Mouse (Mus musculus): Measurements from ENCODE around the gene Stub1.
"Not testable (repeated sequence)": the region's sequence is repeated elsewhere in the genome, so short reads cannot be mapped to it uniquely, and the experiment has no call there.

Gene Stub1

DNA sequence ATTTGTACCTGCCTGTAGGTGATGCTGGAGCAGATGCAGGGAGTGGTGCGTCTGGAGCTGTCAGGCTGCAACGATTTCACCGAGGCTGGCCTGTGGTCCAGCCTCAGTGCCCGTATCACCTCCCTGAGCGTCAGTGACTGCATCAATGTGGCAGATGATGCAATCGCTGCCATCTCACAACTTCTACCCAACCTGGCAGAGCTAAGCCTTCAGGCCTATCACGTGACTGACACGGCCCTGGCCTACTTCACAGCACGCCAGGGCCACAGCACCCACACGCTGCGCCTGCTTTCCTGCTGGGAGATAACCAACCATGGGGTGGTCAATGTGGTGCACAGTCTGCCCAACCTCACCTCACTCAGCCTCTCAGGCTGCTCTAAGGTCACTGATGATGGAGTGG, 15.5 kb downstream of the Stub1 start:
- no peak for DNase-seq

- peak; percentile 77 for DNase-seq
Observed at GRCm38 (mm10) chr17:25813471-25813870, 19.7 kb downstream of the Stub1 start.

DNA sequence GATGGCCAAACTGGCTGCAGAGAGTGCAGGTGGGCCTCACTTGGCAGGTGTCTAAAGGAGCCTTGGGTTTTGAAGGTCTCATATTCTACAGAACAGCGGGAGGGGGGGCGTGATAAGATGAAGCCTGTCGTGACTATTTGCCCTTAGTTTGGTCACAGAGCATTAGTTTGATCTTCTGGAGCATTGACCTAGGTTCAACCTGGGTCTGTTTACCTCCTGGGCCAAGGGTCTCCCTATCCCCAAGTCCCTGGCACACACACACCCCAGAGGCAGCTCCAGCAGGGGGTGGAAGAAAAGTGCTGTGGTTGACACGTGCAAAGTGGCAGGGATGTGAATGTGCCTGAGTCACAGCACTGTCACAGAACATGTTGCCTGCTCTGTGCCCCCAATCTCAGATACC, 22.3 kb downstream of the Stub1 start:
- DNase-seq = no peak

GRCm38 (mm10) chr17:25809606-25810340, 23.4 kb downstream of the Stub1 start:
- DNase-seq = no peak

DNA sequence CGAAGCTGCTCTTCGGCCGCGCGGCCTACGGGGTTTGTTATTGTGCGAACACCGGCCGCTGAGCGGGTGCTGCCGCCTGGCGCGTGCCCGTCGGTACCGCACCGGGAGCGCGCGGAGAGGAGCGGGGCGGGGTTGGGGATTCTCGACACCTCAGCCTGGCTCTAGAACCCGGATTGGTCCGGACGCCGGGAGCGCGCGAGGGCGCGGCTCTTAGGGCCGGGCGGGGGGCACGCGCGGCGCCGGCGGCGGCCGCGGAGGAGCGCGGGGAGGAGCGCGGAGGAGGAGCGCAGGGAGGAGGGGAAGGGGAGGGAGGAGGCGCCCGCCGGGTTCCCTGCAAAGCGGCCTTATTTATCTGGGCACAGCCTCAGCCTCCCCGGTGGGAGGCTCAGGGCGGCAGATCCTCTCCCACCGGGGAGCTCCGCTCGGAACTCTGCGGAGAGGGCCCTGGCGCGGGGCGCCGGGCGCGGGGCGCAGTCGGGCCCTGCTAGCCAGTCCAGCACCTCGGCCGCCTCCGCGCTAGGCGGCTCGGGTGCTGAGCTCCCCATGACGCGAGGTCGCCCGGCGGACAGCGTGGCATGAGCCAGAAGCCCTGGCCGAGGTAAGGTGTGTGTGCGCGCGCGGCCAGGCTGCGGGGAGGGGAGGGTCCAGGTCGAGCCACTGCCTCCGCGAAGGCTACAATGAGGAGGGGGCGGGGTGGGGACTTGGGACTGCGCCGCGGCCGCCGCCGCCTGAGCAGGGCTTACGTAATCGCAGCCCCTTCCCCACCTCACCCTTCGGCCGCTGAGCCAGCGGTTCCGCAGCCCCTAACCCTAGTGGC, 24.2 kb downstream of the Stub1 start, which contains the start of gene Fbxl16:
Gene Fbxl16 (plus strand): TSS at position 297 of the 817 bp plus-strand sequence.
- DNase-seq = peak; percentile 87

DNA sequence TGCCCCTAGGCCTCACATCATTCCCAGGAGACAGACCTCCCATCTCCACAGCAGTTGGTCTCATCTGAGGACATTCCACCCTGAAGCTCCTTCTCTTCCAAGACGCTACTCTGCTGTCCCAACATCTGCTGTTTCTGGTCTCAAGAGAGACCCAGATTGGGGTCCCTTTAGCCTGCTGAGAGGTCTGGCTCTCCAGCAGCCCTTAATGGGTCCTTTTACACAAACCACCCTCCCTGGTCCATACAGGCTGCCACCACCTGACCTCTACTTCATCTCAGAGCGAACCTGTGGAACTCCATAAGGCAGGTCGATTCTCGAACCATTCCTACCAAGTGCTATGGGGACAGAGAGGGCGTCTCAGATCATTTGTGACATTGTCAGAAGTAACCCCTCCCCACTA, 25.2 kb downstream of the Stub1 start:
- DNase-seq = no peak

- not testable (repeated sequence) for DNase-seq
Observed at GRCm38 (mm10) chr17:25807452-25807851, 25.8 kb downstream of the Stub1 start.

- DNase-seq = no peak
Observed at GRCm38 (mm10) chr17:25806507-25806906, 26.7 kb downstream of the Stub1 start.

DNA sequence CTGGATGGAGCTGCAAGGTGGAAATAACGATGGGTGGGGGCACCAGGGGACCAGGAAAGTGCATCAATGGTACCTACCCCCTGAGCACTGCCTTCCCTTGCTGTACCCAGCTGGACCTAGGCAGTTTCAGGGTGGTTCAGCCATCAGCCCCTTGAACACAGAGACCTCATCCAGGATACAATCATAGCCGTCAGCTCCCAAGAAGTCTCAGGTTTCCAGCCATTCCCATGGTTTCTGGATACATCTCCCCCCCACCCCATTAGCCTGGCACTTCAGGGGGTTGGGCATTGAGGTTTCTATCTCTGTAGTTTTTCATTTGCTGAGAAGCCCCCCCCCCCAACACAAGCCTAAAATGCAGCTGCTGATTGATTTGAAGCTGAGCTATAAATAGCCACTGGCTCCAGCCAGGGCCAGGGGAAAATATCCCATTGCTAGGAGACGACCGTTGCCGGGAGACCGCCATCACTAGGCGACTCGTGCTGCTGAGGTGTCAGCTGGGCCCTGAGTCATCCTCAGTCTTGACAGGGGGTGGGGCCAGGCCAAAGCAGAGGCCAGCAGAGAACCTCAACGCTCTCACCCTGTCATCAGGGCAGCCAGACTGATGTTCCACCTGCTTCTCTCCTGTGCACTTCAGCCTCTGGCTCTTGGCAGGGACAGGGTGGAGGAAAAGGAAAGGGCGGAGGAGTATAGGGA, 30.2 kb downstream of the Stub1 start:
- peak; percentile 71 for DNase-seq

- DNase-seq = no peak
Observed at GRCm38 (mm10) chr17:25801029-25801428, 32.2 kb downstream of the Stub1 start.

- DNase-seq = peak; percentile 78
Observed at GRCm38 (mm10) chr17:25796951-25797369, 36.2 kb downstream of the Stub1 start, which contains the start of gene Metrn. Gene Metrn (minus strand): TSS chr17:25797136.

- peak; percentile 45 for DNase-seq
Observed at GRCm38 (mm10) chr17:25796211-25796771, 36.9 kb downstream of the Stub1 start.

- no peak for DNase-seq
Observed at GRCm38 (mm10) chr17:25795609-25796092, 37.6 kb downstream of the Stub1 start, which contains the start of gene AC134908.4. Gene AC134908.4 (minus strand): TSS chr17:25795659.

DNA sequence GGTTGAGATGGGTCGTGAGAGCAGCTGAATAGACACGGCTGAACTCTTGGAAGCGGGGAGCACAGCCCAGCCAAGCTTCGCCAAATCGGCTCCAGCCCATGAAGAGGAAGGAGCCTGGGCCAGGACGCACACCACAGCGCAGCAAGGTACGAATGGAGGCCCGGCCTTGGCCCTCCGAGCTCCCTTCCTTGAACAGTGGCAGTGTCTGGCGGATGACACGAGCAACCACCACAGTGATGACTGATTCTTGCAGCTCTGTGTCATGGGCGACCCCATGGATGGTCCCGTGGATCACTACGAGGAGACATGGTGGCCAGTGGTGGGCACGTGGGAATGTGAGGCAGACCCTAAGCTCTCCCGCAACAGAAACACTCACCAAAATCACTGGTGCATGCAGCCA, 38.2 kb downstream of the Stub1 start:
- DNase-seq = no peak

GRCm38 (mm10) chr17:25794197-25794596, 39.0 kb downstream of the Stub1 start:
- no peak for DNase-seq

DNA sequence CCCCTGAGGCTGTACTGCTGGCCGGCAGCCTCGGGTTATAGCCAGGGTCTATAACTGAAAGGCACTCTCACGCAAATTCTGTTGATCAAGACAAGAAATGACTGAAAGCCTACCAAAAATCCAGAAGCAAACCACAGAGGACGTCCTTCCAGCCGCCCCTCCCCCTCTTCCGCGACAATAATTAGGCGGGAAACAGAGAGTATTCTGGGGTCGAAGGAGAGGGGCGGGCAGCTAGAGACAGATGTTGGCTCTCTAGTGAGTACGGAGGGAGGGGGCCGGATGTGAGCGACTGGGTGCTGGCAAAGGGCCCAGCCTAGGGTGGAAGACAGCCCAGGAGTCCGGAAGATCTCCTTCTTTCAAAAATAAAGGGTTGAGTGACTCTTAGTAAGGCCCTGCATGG, 40.6 kb downstream of the Stub1 start, which contains the start of gene Fam173a:
Gene Fam173a (minus strand): TSS at position 287 of the 400 bp plus-strand sequence.
- peak; percentile 77 for DNase-seq

DNA sequence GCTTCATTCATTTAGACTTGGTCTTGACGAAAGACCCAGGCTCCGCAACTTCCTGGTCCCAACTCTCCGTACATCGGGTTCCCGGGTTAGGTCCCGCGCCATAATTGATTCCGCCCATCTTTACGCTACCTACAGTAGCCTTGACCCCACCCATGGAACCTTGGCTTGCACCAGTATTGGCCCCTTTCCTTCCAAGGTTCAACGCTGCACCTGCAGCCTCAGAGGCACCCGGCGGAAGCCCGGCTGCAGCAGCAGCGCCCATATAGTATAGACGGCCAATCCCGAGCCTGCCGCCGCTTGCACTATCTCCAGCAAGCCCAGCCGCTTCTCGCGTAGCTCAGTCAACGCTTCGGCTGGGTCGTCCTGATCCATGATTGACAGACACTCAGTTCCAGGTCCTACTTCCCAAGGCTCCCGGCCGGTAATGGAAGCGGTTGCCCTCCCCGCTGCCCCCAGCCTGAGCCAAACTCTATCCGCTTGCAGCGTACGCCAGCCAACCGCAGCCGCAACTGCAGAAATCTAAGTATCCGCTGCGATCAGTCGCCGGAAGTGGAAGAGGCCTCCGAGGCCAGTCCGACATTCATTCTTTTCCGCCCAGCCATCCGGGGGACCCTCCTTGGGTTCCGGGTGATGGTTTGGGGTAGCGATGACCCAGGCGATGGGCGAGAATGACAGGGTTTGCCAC, 41.2 kb downstream of the Stub1 start:
- peak; percentile 85 for DNase-seq

- DNase-seq = no peak
Observed at GRCm38 (mm10) chr17:25791320-25791842, 41.8 kb downstream of the Stub1 start.

DNA sequence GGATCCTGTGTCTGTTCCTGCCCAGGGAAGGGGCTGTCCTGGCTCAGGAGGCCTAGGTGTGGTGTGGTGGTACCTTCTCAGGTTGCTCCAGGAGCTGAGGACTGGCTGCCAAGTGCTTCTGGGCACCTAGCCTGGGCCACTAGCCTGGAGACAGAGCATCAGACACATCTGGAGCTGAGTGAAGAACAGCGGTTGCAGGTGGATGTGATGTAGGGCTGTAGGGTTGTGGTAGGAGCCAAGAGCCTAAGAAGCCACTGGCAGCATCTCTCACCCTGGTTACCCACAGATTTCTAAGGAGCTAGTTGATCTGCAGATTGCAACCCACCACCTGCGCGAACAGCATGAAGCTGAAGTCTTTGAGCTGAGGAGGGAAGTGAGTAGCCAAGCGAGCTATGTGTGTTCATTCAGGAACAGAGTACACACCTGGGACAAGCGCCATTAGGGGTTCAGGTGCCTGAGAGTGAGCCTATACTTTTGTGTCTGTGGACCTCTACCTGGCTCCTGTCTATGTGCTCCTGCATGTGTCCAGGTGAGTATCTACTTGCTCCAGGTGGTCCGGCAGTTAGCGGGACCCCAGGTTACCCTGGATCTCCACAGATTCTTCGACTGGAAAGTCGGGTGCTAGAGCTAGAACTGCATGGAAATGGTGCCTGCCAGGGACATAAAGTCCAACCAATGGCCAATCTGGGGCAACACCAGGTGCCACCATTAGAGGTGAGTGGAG, 46.3 kb downstream of the Stub1 start:
- no peak for DNase-seq

GRCm38 (mm10) chr17:25786280-25786679, 46.9 kb downstream of the Stub1 start, which contains the start of gene Ccdc78:
Gene Ccdc78 (plus strand): TSS chr17:25786580.
- no peak for DNase-seq

- peak; percentile 98 for DNase-seq
Observed at GRCm38 (mm10) chr17:25785281-25785745, 47.9 kb downstream of the Stub1 start, which contains the start of gene Haghl. Gene Haghl (minus strand): TSS chr17:25785673.

Data from right cerebral cortex, postnatal 4 days (tissue).